Mouse (Mus musculus): ENCODE data around the gene Mb21d2. TPM values are rescaled to one million over a fixed set of nuclear protein-coding genes. Genes with fewer than 3 reads are reported as not detected.

Gene Mb21d2
- polyA plus RNA-seq, 1 experiment from 2014 or later: 11.1 TPM

- H3K27ac ChIP-seq: peak overlapping the region; percentile 77
- H3K4me2 ChIP-seq: peak overlapping the region; percentile 38
Observed at GRCm38 (mm10) chr16:28850881-28851280, 78.6 kb downstream of the Mb21d2 start.

GRCm38 (mm10) chr16:28846123-28846522, 83.3 kb downstream of the Mb21d2 start:
- no peak overlapping the region for H3K9ac ChIP-seq
- 89% methylated on average over 11 of the region's 11 CpGs for WGBS
- H3K27me3 ChIP-seq: peaks cover 62% of the 10 kb centered on the region
- 0 out of 2 replicates have a peak, but pooled peaks cover 7% of the 10 kb centered on the region for H3K9me3 ChIP-seq
- no peak overlapping the region for H3K4me3 ChIP-seq
- H3K36me3 ChIP-seq: peaks cover 6% of the 10 kb centered on the region; the same call in 1 of the 2 replicates
- no peak for ATAC-seq (ENCODE audit: low FRiP score)
- no peak overlapping the region for H3K4me2 ChIP-seq
- H3K4me1 ChIP-seq (replicated peaks): peaks cover 24% of the 10 kb centered on the region
- H3K27ac ChIP-seq: no peak overlapping the region

More at GRCm38 (mm10) chr16:28850881-28851280, 78.6 kb downstream of the Mb21d2 start:
- peak; percentile 70 for ATAC-seq (ENCODE audit: low FRiP score)
- WGBS: 38% methylated on average over 14 of the region's 14 CpGs
- H3K9me3 ChIP-seq: 0 out of 2 replicates have a peak, but pooled peaks cover 7% of the 10 kb centered on the region
- peaks cover 46% of the 10 kb centered on the region for H3K27me3 ChIP-seq
- no peak overlapping the region for H3K4me3 ChIP-seq
- peaks cover 33% of the 10 kb centered on the region for H3K4me1 ChIP-seq (replicated peaks)
- peaks cover 6% of the 10 kb centered on the region; the same call in 1 of the 2 replicates for H3K36me3 ChIP-seq
- no peak overlapping the region; the same call in 1 of the 2 replicates for H3K9ac ChIP-seq

GRCm38 (mm10) chr16:28845336-28845735, 84.1 kb downstream of the Mb21d2 start:
- H3K9ac ChIP-seq: no peak overlapping the region
- no peak overlapping the region for H3K4me2 ChIP-seq
- H3K36me3 ChIP-seq: peaks cover 6% of the 10 kb centered on the region; the same call in 1 of the 2 replicates
- 91% methylated on average over 3 of the region's 3 CpGs for WGBS
- H3K27ac ChIP-seq: no peak overlapping the region
- ATAC-seq (ENCODE audit: low FRiP score): no peak
- H3K4me3 ChIP-seq: no peak overlapping the region
- peaks cover 62% of the 10 kb centered on the region for H3K27me3 ChIP-seq
- peaks cover 24% of the 10 kb centered on the region for H3K4me1 ChIP-seq (replicated peaks)
- 0 out of 2 replicates have a peak, but pooled peaks cover 7% of the 10 kb centered on the region for H3K9me3 ChIP-seq

- ATAC-seq (ENCODE audit: low FRiP score): peak; percentile 67
- Histone ChIP-seq H3K27ac (peak overlapping the region; percentile 70), H3K27me3 (peaks cover 39% of the 10 kb centered on the region), H3K4me3 (no peak overlapping the region), H3K9ac (0 out of 2 replicates have a peak overlapping the region, but pooled peaks have one; percentile 39), H3K9me3 (no peaks in the 10 kb centered on the region), H3K36me3 (no peaks in the 10 kb centered on the region), H3K4me1 (replicated peaks) (peaks cover 22% of the 10 kb centered on the region), H3K4me2 (0 out of 2 replicates have a peak overlapping the region, but pooled peaks have one; percentile 19)
- WGBS: 7% methylated on average over 11 of the region's 11 CpGs
Observed at GRCm38 (mm10) chr16:28841102-28841501, 88.4 kb downstream of the Mb21d2 start.

GRCm38 (mm10) chr16:28840075-28840974, 89.1 kb downstream of the Mb21d2 start:
- Histone ChIP-seq H3K4me1 (replicated peaks) (peaks cover 22% of the 10 kb centered on the region), H3K4me3 (no peak overlapping the region), H3K9ac (0 out of 2 replicates have a peak overlapping the region, but pooled peaks have one; percentile 3), H3K36me3 (no peaks in the 10 kb centered on the region), H3K27me3 (peaks cover 35% of the 10 kb centered on the region), H3K9me3 (no peaks in the 10 kb centered on the region), H3K4me2 (no peak overlapping the region), H3K27ac (0 out of 2 replicates have a peak overlapping the region, but pooled peaks have one; percentile 14)
- 55% methylated on average over 24 of the region's 24 CpGs for WGBS
- ATAC-seq (ENCODE audit: low FRiP score): peak; percentile 52

GRCm38 (mm10) chr16:28839575-28839974, 89.9 kb downstream of the Mb21d2 start:
- Histone ChIP-seq H3K9me3 (no peaks in the 10 kb centered on the region), H3K4me1 (replicated peaks) (peaks cover 22% of the 10 kb centered on the region), H3K27ac (no peak overlapping the region), H3K4me2 (no peak overlapping the region), H3K4me3 (no peak overlapping the region), H3K9ac (no peak overlapping the region), H3K36me3 (no peaks in the 10 kb centered on the region), H3K27me3 (peaks cover 27% of the 10 kb centered on the region)
- 82% methylated on average over 9 of the region's 9 CpGs for WGBS
- ATAC-seq (ENCODE audit: low FRiP score): no peak

GRCm38 (mm10) chr16:28838016-28838415, 91.5 kb downstream of the Mb21d2 start:
- H3K9me3 ChIP-seq: no peaks in the 10 kb centered on the region
- H3K27ac ChIP-seq: no peak overlapping the region
- H3K9ac ChIP-seq: no peak overlapping the region
- peaks cover 30% of the 10 kb centered on the region for H3K4me1 ChIP-seq (replicated peaks)
- 17% methylated on average over 12 of the region's 12 CpGs for WGBS
- H3K27me3 ChIP-seq: peaks cover 15% of the 10 kb centered on the region
- H3K36me3 ChIP-seq: no peaks in the 10 kb centered on the region
- no peak overlapping the region for H3K4me3 ChIP-seq
- ATAC-seq (ENCODE audit: low FRiP score): peak; percentile 10; the same call in 1 of the 2 replicates
- no peak overlapping the region for H3K4me2 ChIP-seq

- Histone ChIP-seq H3K9me3 (no peaks in the 10 kb centered on the region), H3K9ac (no peak overlapping the region), H3K27me3 (no peaks in the 10 kb centered on the region), H3K4me1 (replicated peaks) (peaks cover 20% of the 10 kb centered on the region), H3K36me3 (peaks cover 16% of the 10 kb centered on the region), H3K27ac (no peak overlapping the region), H3K4me3 (no peak overlapping the region), H3K4me2 (no peak overlapping the region)
- peak; percentile 57; the same call in 1 of the 2 replicates for ATAC-seq (ENCODE audit: low FRiP score)
- WGBS: 37% methylated on average over 12 of the region's 12 CpGs
Observed at GRCm38 (mm10) chr16:28832085-28832635, 97.3 kb downstream of the Mb21d2 start.

GRCm38 (mm10) chr16:28829263-28829955, 100.1 kb downstream of the Mb21d2 start:
- H3K4me3 ChIP-seq: no peak overlapping the region
- WGBS: 93% methylated on average over 10 of the region's 10 CpGs
- no peak for ATAC-seq (ENCODE audit: low FRiP score)
- peaks cover 26% of the 10 kb centered on the region for H3K36me3 ChIP-seq
- H3K4me2 ChIP-seq: no peak overlapping the region
- H3K9me3 ChIP-seq: no peaks in the 10 kb centered on the region
- H3K27me3 ChIP-seq: no peaks in the 10 kb centered on the region
- H3K9ac ChIP-seq: no peak overlapping the region
- no peak overlapping the region for H3K27ac ChIP-seq
- H3K4me1 ChIP-seq (replicated peaks): peaks cover 20% of the 10 kb centered on the region

- no peak overlapping the region for H3K4me2 ChIP-seq
- H3K36me3 ChIP-seq: peaks cover 26% of the 10 kb centered on the region
- no peaks in the 10 kb centered on the region for H3K9me3 ChIP-seq
- 96% methylated on average over 8 of the region's 8 CpGs for WGBS
- no peaks in the 10 kb centered on the region for H3K27me3 ChIP-seq
- H3K4me3 ChIP-seq: no peak overlapping the region
- ATAC-seq (ENCODE audit: low FRiP score): no peak
- H3K4me1 ChIP-seq (replicated peaks): 0 out of 2 replicates have a peak, but pooled peaks cover 2% of the 10 kb centered on the region
- no peak overlapping the region for H3K27ac ChIP-seq
- no peak overlapping the region for H3K9ac ChIP-seq
Observed at GRCm38 (mm10) chr16:28824781-28825180, 104.7 kb downstream of the Mb21d2 start.

- Histone ChIP-seq H3K27ac (no peak overlapping the region), H3K4me3 (no peak overlapping the region)
- WGBS: 76% methylated on average over 6 of the region's 6 CpGs
Observed at GRCm38 (mm10) chr16:28821774-28822173, 107.7 kb downstream of the Mb21d2 start.

More at GRCm38 (mm10) chr16:28821774-28822173, 107.7 kb downstream of the Mb21d2 start:
- H3K4me2 ChIP-seq: no peak overlapping the region
- no peaks in the 10 kb centered on the region for H3K9me3 ChIP-seq
- no peak for ATAC-seq (ENCODE audit: low FRiP score)
- H3K27me3 ChIP-seq: no peaks in the 10 kb centered on the region
- no peak overlapping the region for H3K9ac ChIP-seq
- 0 out of 2 replicates have a peak, but pooled peaks cover 2% of the 10 kb centered on the region for H3K4me1 ChIP-seq (replicated peaks)
- H3K36me3 ChIP-seq: peaks cover 9% of the 10 kb centered on the region

Measured in hindbrain, embryonic 13.5 days (tissue).